Mouse (Mus musculus): Measurements from ENCODE around the gene Ston2. TPM values are rescaled to one million over a fixed set of nuclear protein-coding genes. Genes with fewer than 3 reads are reported as not detected.
A peak's percentile ranks its signal among the peaks of the same experiment; 100 is the strongest.
"Not testable (repeated sequence)": the region's sequence is repeated elsewhere in the genome, so short reads cannot be mapped to it uniquely, and the experiment has no call there.

Gene Ston2
- polyA plus RNA-seq, 1 experiment = 77.2 TPM

- Histone ChIP-seq H3K4me1 (peaks cover 42% of the 10 kb centered on the region), H3K9me3 (no peaks in the 10 kb centered on the region), H3K36me3 (replicated peaks; ENCODE audit: low read length) (no peaks in the 10 kb centered on the region), H3K27me3 (replicated peaks) (no peaks in the 10 kb centered on the region), H3K4me3 (replicated peaks) (no peak overlapping the region)
- TF ChIP-seq FLI1 (IDR thresholded peaks at IDR 0.05; ENCODE audit: low read length) = no peak
These were observed 8.6 kb upstream of the Ston2 start for GRCm38 (mm10) chr12:91796774-91797173.

GRCm38 (mm10) chr12:91793266-91793665, 5.1 kb upstream of the Ston2 start:
- Histone ChIP-seq H3K36me3 (replicated peaks; ENCODE audit: low read length) (no peaks in the 10 kb centered on the region), H3K4me1 (peaks cover 41% of the 10 kb centered on the region), H3K27me3 (replicated peaks) (no peaks in the 10 kb centered on the region), H3K4me3 (replicated peaks) (no peak overlapping the region), H3K9me3 (no peaks in the 10 kb centered on the region)
- TF ChIP-seq GATA1 (IDR thresholded peaks at IDR 0.05; ENCODE audit: borderline replicate concordance, low read length) (no peak), FLI1 (IDR thresholded peaks at IDR 0.05; ENCODE audit: low read length) (no peak)

- TF ChIP-seq GATA1 (IDR thresholded peaks at IDR 0.05; ENCODE audit: borderline replicate concordance, low read length) = no peak
- TF ChIP-seq FLI1 (IDR thresholded peaks at IDR 0.05; ENCODE audit: low read length) = no peak
- Histone ChIP-seq H3K4me3 (replicated peaks) (no peak overlapping the region), H3K9me3 (no peaks in the 10 kb centered on the region), H3K27me3 (replicated peaks) (no peaks in the 10 kb centered on the region), H3K4me1 (peaks cover 48% of the 10 kb centered on the region), H3K36me3 (replicated peaks; ENCODE audit: low read length) (no peaks in the 10 kb centered on the region)
These were observed 3.6 kb upstream of the Ston2 start for GRCm38 (mm10) chr12:91791822-91792221.

GRCm38 (mm10) chr12:91789801-91790200, 1.6 kb upstream of the Ston2 start:
- H3K9me3 ChIP-seq = no peaks in the 10 kb centered on the region
- no peaks in the 10 kb centered on the region for H3K27me3 ChIP-seq (replicated peaks)
- TF ChIP-seq FLI1 (IDR thresholded peaks at IDR 0.05; ENCODE audit: low read length) (no peak), GATA1 (IDR thresholded peaks at IDR 0.05; ENCODE audit: borderline replicate concordance, low read length) (no peak)
- no peaks in the 10 kb centered on the region for H3K36me3 ChIP-seq (replicated peaks; ENCODE audit: low read length)
- no peak overlapping the region for H3K4me3 ChIP-seq (replicated peaks)
- H3K4me1 ChIP-seq = peaks cover 62% of the 10 kb centered on the region

- peaks cover 65% of the 10 kb centered on the region for H3K4me1 ChIP-seq
- H3K27me3 ChIP-seq (replicated peaks); H3K9me3 ChIP-seq; H3K36me3 ChIP-seq (replicated peaks; ENCODE audit: low read length); H3K4me3 ChIP-seq (replicated peaks): not testable (repeated sequence)
These were observed 259 bp upstream of the Ston2 start for GRCm38 (mm10) chr12:91788446-91788845.

- H3K4me3 ChIP-seq (replicated peaks) = peak overlapping the region; percentile 8
These were observed 1.8 kb downstream of the Ston2 start for GRCm38 (mm10) chr12:91786355-91786754.

GRCm38 (mm10) chr12:91781432-91781831, 6.8 kb downstream of the Ston2 start:
- H3K9me3 ChIP-seq = no peaks in the 10 kb centered on the region
- peaks cover 8% of the 10 kb centered on the region for H3K36me3 ChIP-seq (replicated peaks; ENCODE audit: low read length)
- no peaks in the 10 kb centered on the region for H3K27me3 ChIP-seq (replicated peaks)
- peaks cover 60% of the 10 kb centered on the region for H3K4me1 ChIP-seq
- H3K4me3 ChIP-seq (replicated peaks) = no peak overlapping the region
- TF ChIP-seq GATA1 (IDR thresholded peaks at IDR 0.05; ENCODE audit: borderline replicate concordance, low read length) (no peak), FLI1 (IDR thresholded peaks at IDR 0.05; ENCODE audit: low read length) (no peak)

More at GRCm38 (mm10) chr12:91786355-91786754, 1.8 kb downstream of the Ston2 start:
- Histone ChIP-seq H3K36me3 (replicated peaks; ENCODE audit: low read length) (no peaks in the 10 kb centered on the region), H3K4me1 (peaks cover 57% of the 10 kb centered on the region), H3K9me3 (no peaks in the 10 kb centered on the region), H3K27me3 (replicated peaks) (no peaks in the 10 kb centered on the region)
- TF ChIP-seq FLI1 (IDR thresholded peaks at IDR 0.05; ENCODE audit: low read length) = no peak
- no peak for TF ChIP-seq GATA1 (IDR thresholded peaks at IDR 0.05; ENCODE audit: borderline replicate concordance, low read length)

GRCm38 (mm10) chr12:91780531-91780930, 7.7 kb downstream of the Ston2 start:
- Histone ChIP-seq H3K27me3 (replicated peaks) (no peaks in the 10 kb centered on the region), H3K4me3 (replicated peaks) (no peak overlapping the region), H3K4me1 (peaks cover 60% of the 10 kb centered on the region), H3K9me3 (no peaks in the 10 kb centered on the region), H3K36me3 (replicated peaks; ENCODE audit: low read length) (peaks cover 16% of the 10 kb centered on the region)
- TF ChIP-seq GATA1 (IDR thresholded peaks at IDR 0.05; ENCODE audit: borderline replicate concordance, low read length) = no peak
- no peak for TF ChIP-seq FLI1 (IDR thresholded peaks at IDR 0.05; ENCODE audit: low read length)

- TF ChIP-seq GATA1 (IDR thresholded peaks at IDR 0.05; ENCODE audit: borderline replicate concordance, low read length) (no peak), FLI1 (IDR thresholded peaks at IDR 0.05; ENCODE audit: low read length) (no peak)
- H3K9me3 ChIP-seq = no peaks in the 10 kb centered on the region
- H3K36me3 ChIP-seq (replicated peaks; ENCODE audit: low read length) = peaks cover 31% of the 10 kb centered on the region
- peaks cover 71% of the 10 kb centered on the region for H3K4me1 ChIP-seq
- H3K27me3 ChIP-seq (replicated peaks) = no peaks in the 10 kb centered on the region
- peak overlapping the region; percentile 100 for H3K4me3 ChIP-seq (replicated peaks)
These were observed 9.2 kb downstream of the Ston2 start for GRCm38 (mm10) chr12:91779004-91779365.

- Histone ChIP-seq H3K27me3 (replicated peaks) (no peaks in the 10 kb centered on the region), H3K36me3 (replicated peaks; ENCODE audit: low read length) (peaks cover 36% of the 10 kb centered on the region), H3K4me1 (peaks cover 74% of the 10 kb centered on the region), H3K9me3 (no peaks in the 10 kb centered on the region), H3K4me3 (replicated peaks) (peak overlapping the region; percentile 100)
- TF ChIP-seq GATA1 (IDR thresholded peaks at IDR 0.05; ENCODE audit: borderline replicate concordance, low read length) (no peak), FLI1 (IDR thresholded peaks at IDR 0.05; ENCODE audit: low read length) (no peak)
These were observed 9.8 kb downstream of the Ston2 start for GRCm38 (mm10) chr12:91778211-91779003.
